Mouse (Mus musculus): Measurements from ENCODE around the gene Krtap2-4.
"Not testable (repeated sequence)": the region's sequence is repeated elsewhere in the genome, so short reads cannot be mapped to it uniquely, and the experiment has no call there.

Gene Krtap2-4

GRCm38 (mm10) chr11:99614796-99615363, at the start of gene Krtap2-4:
TSS of gene Krtap2-4 (minus strand) at chr11:99614846.
- no peak for DNase-seq (ENCODE audit: low spot score)

GRCm38 (mm10) chr11:99662802-99663201, 48.2 kb upstream of the Krtap2-4 start:
- no peak for DNase-seq (ENCODE audit: low spot score)

GRCm38 (mm10) chr11:99659256-99659655, 44.6 kb upstream of the Krtap2-4 start:
- no peak for DNase-seq (ENCODE audit: low spot score)

- DNase-seq (ENCODE audit: low spot score) = not testable (repeated sequence)
Measured at GRCm38 (mm10) chr11:99658467-99659010, 43.9 kb upstream of the Krtap2-4 start, which contains the start of gene Gm11563. TSS of gene Gm11563 (minus strand) at chr11:99658960.

- DNase-seq (ENCODE audit: low spot score) = no peak
Measured at GRCm38 (mm10) chr11:99657051-99657450, 42.4 kb upstream of the Krtap2-4 start.

- DNase-seq (ENCODE audit: low spot score) = no peak
Measured at GRCm38 (mm10) chr11:99650136-99650535, 35.5 kb upstream of the Krtap2-4 start, which contains the start of gene Gm11555. TSS of gene Gm11555 (minus strand) at chr11:99650236.

- DNase-seq (ENCODE audit: low spot score) = no peak
Measured at GRCm38 (mm10) chr11:99646444-99646843, 31.8 kb upstream of the Krtap2-4 start.

GRCm38 (mm10) chr11:99644351-99644750, 29.7 kb upstream of the Krtap2-4 start:
- no peak for DNase-seq (ENCODE audit: low spot score)

- not testable (repeated sequence) for DNase-seq (ENCODE audit: low spot score)
Measured at GRCm38 (mm10) chr11:99643635-99644139, 29.0 kb upstream of the Krtap2-4 start, which contains the start of gene Krtap4-7. TSS of gene Krtap4-7 (minus strand) at chr11:99644089.

GRCm38 (mm10) chr11:99640926-99641325, 26.3 kb upstream of the Krtap2-4 start:
- no peak for DNase-seq (ENCODE audit: low spot score)

- no peak for DNase-seq (ENCODE audit: low spot score)
Measured at GRCm38 (mm10) chr11:99637086-99637485, 22.4 kb upstream of the Krtap2-4 start.

- no peak for DNase-seq (ENCODE audit: low spot score)
Measured at GRCm38 (mm10) chr11:99634653-99635134, 20.0 kb upstream of the Krtap2-4 start, which contains the start of gene Krtap4-2. TSS of gene Krtap4-2 (minus strand) at chr11:99635084.

- DNase-seq (ENCODE audit: low spot score) = no peak
Measured at GRCm38 (mm10) chr11:99633293-99633692, 18.6 kb upstream of the Krtap2-4 start.

GRCm38 (mm10) chr11:99630890-99631289, 16.2 kb upstream of the Krtap2-4 start:
- no peak for DNase-seq (ENCODE audit: low spot score)

GRCm38 (mm10) chr11:99628138-99628537, 13.5 kb upstream of the Krtap2-4 start, which contains the start of gene Krtap4-1:
TSS of gene Krtap4-1 (minus strand) at chr11:99628238.
- DNase-seq (ENCODE audit: low spot score) = no peak

GRCm38 (mm10) chr11:99620335-99620734, 5.7 kb upstream of the Krtap2-4 start, which contains the start of gene Gm11562:
TSS of gene Gm11562 (minus strand) at chr11:99620435.
- no peak for DNase-seq (ENCODE audit: low spot score)

GRCm38 (mm10) chr11:99610089-99610488, 4.6 kb downstream of the Krtap2-4 start, which contains the start of gene Gm11937:
TSS of gene Gm11937 (minus strand) at chr11:99610189.
- not testable (repeated sequence) for DNase-seq (ENCODE audit: low spot score)

- no peak for DNase-seq (ENCODE audit: low spot score)
Measured at GRCm38 (mm10) chr11:99609126-99609525, 5.5 kb downstream of the Krtap2-4 start.

- not testable (repeated sequence) for DNase-seq (ENCODE audit: low spot score)
Measured at GRCm38 (mm10) chr11:99603208-99603607, 11.4 kb downstream of the Krtap2-4 start, which contains the start of gene Gm11938. TSS of gene Gm11938 (minus strand) at chr11:99603308.

- DNase-seq (ENCODE audit: low spot score) = not testable (repeated sequence)
Measured at GRCm38 (mm10) chr11:99597742-99598141, 16.9 kb downstream of the Krtap2-4 start, which contains the start of gene Krtap9-3. TSS of gene Krtap9-3 (minus strand) at chr11:99598105.

- no peak for DNase-seq (ENCODE audit: low spot score)
Measured at GRCm38 (mm10) chr11:99590981-99591380, 23.7 kb downstream of the Krtap2-4 start, which contains the start of gene Krtap1-3. TSS of gene Krtap1-3 (minus strand) at chr11:99591339.

GRCm38 (mm10) chr11:99585096-99585495, 29.6 kb downstream of the Krtap2-4 start:
- DNase-seq (ENCODE audit: low spot score) = no peak

Measured in urinary bladder, postnatal 25 days (tissue).